Comparison of ENCODE assay signal across 8 mouse cellular contexts in genomic region chr14:57524671-57525387, GRCm38 (mm10). TPM values are rescaled to one million over a fixed set of nuclear protein-coding genes. Genes with fewer than 3 reads are reported as not detected.
A peak's percentile ranks its signal among the peaks of the same experiment; 100 is the strongest.
DNase-seq lines count a peak whose midpoint lies in the region; ATAC-seq lines count a peak whose summit lies in the region.

TSS of gene Il17d (plus strand) at chr14:57524777.

- ATAC-seq in embryonic facial prominence, embryonic 13.5 days (ENCODE audit: insufficient number of reproducible peaks, insufficient read depth, low FRiP score, low TSS enrichment, low read depth): peak; percentile 27; the same call in 1 of the 2 replicates
- peak; percentile 70 for ATAC-seq in midbrain, embryonic 12.5 days (ENCODE audit: low FRiP score, low read depth)

- peaks cover 27% of the 10 kb centered on the region for H3K27me3 ChIP-seq in embryonic facial prominence, embryonic 13.5 days
- H3K27me3 ChIP-seq in midbrain, embryonic 12.5 days: peaks cover 54% of the 10 kb centered on the region

- WGBS in embryonic facial prominence, embryonic 13.5 days: under 1% methylated on average over 47 of the region's 104 CpGs
- under 1% methylated on average over 73 of the region's 104 CpGs for WGBS in midbrain, embryonic 12.5 days

- intact Hi-C loops in heart, postnatal 14 days (cut with DNase I): loop anchor here (10.0 kb wide), 1 partner anchor 150 kb away; no protein-coding TSS in a partner anchor
- intact Hi-C loops in left cerebral cortex, postnatal 25 days (cut with DNase I): loop anchor here (5.0 kb wide), 1 partner anchor 48 kb away; no protein-coding TSS in a partner anchor

- H3K4me2 ChIP-seq in embryonic facial prominence, embryonic 13.5 days: peak within 1 kb of the TSS; percentile 68
- H3K4me2 ChIP-seq in midbrain, embryonic 12.5 days (replicated peaks): peak within 1 kb of the TSS; percentile 88

- H3K4me3 ChIP-seq in embryonic facial prominence, embryonic 13.5 days: peak within 1 kb of the TSS; percentile 74
- H3K4me3 ChIP-seq in midbrain, embryonic 12.5 days: peak within 1 kb of the TSS; percentile 83

- peak within 1 kb of the TSS; percentile 57; the same call in 1 of the 2 replicates for H3K27ac ChIP-seq in embryonic facial prominence, embryonic 13.5 days
- H3K27ac ChIP-seq in midbrain, embryonic 12.5 days (replicated peaks): peak within 1 kb of the TSS; percentile 46

- no peaks in the 10 kb centered on the region for H3K9me3 ChIP-seq in embryonic facial prominence, embryonic 13.5 days
- H3K9me3 ChIP-seq in midbrain, embryonic 12.5 days: no peaks in the 10 kb centered on the region

- peak within 1 kb of the TSS; percentile 68 for H3K9ac ChIP-seq in embryonic facial prominence, embryonic 13.5 days
- H3K9ac ChIP-seq in midbrain, embryonic 12.5 days (replicated peaks): peak within 1 kb of the TSS; percentile 71

- H3K4me1 ChIP-seq in embryonic facial prominence, embryonic 13.5 days: 0 out of 2 replicates have a peak, but pooled peaks cover 6% of the 10 kb centered on the region
- peaks cover 9% of the 10 kb centered on the region for H3K4me1 ChIP-seq in midbrain, embryonic 12.5 days

- peak; percentile 26 for DNase-seq in kidney, adult 18-20 months
- DNase-seq in kidney, adult 9 months: no peak
- DNase-seq in ZHBTc4 (ENCODE audit: low read depth, low spot score): peak; percentile 43
- DNase-seq in heart, postnatal 14 days: peak; percentile 61 to 62
- peak in 1 of 2 experiments; percentile 38 for DNase-seq in left cerebral cortex, postnatal 25 days (ENCODE audit: low spot score in 2 of 2)
- no peak for DNase-seq in c-Kit-positive CD71-positive TER-119-positive erythroid progenitor cells, embryonic 14.5 days (ENCODE audit: low spot score)

- no peaks in the 10 kb centered on the region for H3K36me3 ChIP-seq in embryonic facial prominence, embryonic 13.5 days
- H3K36me3 ChIP-seq in midbrain, embryonic 12.5 days: no peaks in the 10 kb centered on the region

RNA-seq across cellular contexts. Expression of gene Il17d, which starts in this region (rescaled TPM):
- polyA plus RNA-seq in embryonic facial prominence, embryonic 13.5 days (2015; fragmentation: Nextera tagmentation; extraction: Ambion mirVana): 3.5 and 4.5 TPM in 2 replicates
- 1 to 10 TPM; 4.3 to 6.0 TPM for total RNA-seq in heart, postnatal 14 days (2021)
- 10 to 100 TPM; 15.2 to 15.8 TPM for total RNA-seq in left cerebral cortex, postnatal 25 days (2021)
- 3.0 and 3.6 TPM in 2 replicates for polyA plus RNA-seq in midbrain, embryonic 12.5 days (2016; fragmentation: Nextera tagmentation; extraction: Ambion mirVana)

Comparison
In these comparisons a context has a peak if more than half of its experiments do, and no peak if none do; other contexts are left out.
1. DNase-seq: peak in kidney, adult 18-20 months (single experiment), ZHBTc4 (single experiment) and heart, postnatal 14 days (2 of 2); none in kidney, adult 9 months (single experiment) and c-Kit-positive CD71-positive TER-119-positive erythroid progenitor cells, embryonic 14.5 days (single experiment).